Mouse (Mus musculus): ENCODE data around the gene R3hdm1. TPM values are rescaled to one million over a fixed set of nuclear protein-coding genes. Genes with fewer than 3 reads are reported as not detected.
"Not testable (repeated sequence)": the region's sequence is repeated elsewhere in the genome, so short reads cannot be mapped to it uniquely, and the experiment has no call there.

The R3hdm1 gene
- total RNA-seq, 1 experiment from 2014 or later: 41.9 TPM

- no peak; the same call in 1 of the 2 replicates for ATAC-seq (replicated peaks; ENCODE audit: insufficient number of reproducible peaks, low FRiP score, low TSS enrichment, poor library complexity, severe bottlenecking)
Measured at GRCm38 (mm10) chr1:128103520-128104088, 503 bp downstream of the R3hdm1 start.

GRCm38 (mm10) chr1:128120913-128121627 is 18.0 kb downstream of the R3hdm1 start:
- no peak for ATAC-seq (replicated peaks; ENCODE audit: insufficient number of reproducible peaks, low FRiP score, low TSS enrichment, poor library complexity, severe bottlenecking)

GRCm38 (mm10) chr1:128136222-128136621 is 33.1 kb downstream of the R3hdm1 start:
- ATAC-seq (replicated peaks; ENCODE audit: insufficient number of reproducible peaks, low FRiP score, low TSS enrichment, poor library complexity, severe bottlenecking): not testable (repeated sequence)

GRCm38 (mm10) chr1:128141039-128141438 is 37.9 kb downstream of the R3hdm1 start:
- ATAC-seq (replicated peaks; ENCODE audit: insufficient number of reproducible peaks, low FRiP score, low TSS enrichment, poor library complexity, severe bottlenecking): no peak

DNA sequence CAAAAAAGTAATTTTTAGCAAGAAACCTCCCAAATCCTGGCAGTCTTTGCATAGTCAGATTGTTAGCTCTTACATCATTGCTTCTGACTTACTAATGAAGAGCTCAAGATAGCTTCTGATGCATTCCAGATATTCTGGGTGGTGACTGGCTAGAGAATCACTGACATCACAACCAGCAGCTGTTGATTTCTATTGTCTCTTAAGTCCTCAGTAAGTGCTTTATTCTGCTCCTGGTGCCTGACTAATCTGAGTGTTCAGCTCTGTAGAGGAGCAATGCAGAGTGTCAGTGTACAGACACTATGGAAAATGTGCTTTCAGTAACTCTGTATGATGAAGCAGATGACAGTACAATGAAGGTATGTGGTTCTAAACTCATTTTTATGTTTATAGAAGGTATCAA is 38.6 kb downstream of the R3hdm1 start:
- ATAC-seq (replicated peaks; ENCODE audit: insufficient number of reproducible peaks, low FRiP score, low TSS enrichment, poor library complexity, severe bottlenecking): no peak

GRCm38 (mm10) chr1:128166956-128167355 is 63.9 kb downstream of the R3hdm1 start:
- no peak for ATAC-seq (replicated peaks; ENCODE audit: insufficient number of reproducible peaks, low FRiP score, low TSS enrichment, poor library complexity, severe bottlenecking)

GRCm38 (mm10) chr1:128170104-128170503 is 67.0 kb downstream of the R3hdm1 start:
- no peak for ATAC-seq (replicated peaks; ENCODE audit: insufficient number of reproducible peaks, low FRiP score, low TSS enrichment, poor library complexity, severe bottlenecking)

DNA sequence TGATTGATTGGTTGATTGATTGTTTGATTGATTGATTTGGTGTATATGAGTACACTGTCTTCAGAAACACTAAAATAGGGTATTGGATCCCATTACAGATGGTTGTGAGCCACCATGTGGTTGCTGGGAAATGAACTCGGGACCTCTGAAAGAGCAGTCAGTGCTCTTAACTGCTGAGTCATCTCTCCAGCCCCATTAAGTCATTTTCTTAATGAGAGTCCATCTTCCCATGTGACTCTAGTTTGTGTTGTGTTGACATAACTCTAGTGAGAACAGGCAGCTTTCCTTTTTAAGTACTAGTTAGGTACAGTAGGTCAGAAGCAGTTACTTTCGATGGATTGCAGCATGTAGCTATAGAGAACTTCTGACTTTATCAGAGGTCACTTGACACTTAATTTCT is 88.3 kb downstream of the R3hdm1 start:
- no peak for ATAC-seq (replicated peaks; ENCODE audit: insufficient number of reproducible peaks, low FRiP score, low TSS enrichment, poor library complexity, severe bottlenecking)

- ATAC-seq (replicated peaks; ENCODE audit: insufficient number of reproducible peaks, low FRiP score, low TSS enrichment, poor library complexity, severe bottlenecking): no peak
Measured at GRCm38 (mm10) chr1:128192369-128192768, 89.3 kb downstream of the R3hdm1 start.

DNA sequence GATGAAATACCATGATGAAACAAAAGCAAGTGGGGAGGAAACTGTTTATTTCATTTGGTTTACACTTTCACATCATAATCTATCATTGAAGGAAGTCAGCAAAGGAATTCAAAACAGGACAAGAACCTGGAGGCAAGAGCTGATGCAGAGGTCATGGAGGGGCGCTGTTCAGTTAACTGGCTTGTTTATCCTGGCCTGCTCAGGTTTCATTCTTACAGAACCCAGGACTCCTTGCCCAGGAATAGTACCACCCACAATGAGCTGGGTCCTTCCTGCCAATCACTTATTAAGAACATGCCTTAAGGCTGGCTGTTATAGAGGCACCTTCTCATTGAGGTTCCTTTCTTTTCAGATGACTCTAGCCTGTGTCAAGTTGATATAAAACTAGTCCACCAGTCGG is 90.9 kb downstream of the R3hdm1 start:
- ATAC-seq (replicated peaks; ENCODE audit: insufficient number of reproducible peaks, low FRiP score, low TSS enrichment, poor library complexity, severe bottlenecking): no peak

DNA sequence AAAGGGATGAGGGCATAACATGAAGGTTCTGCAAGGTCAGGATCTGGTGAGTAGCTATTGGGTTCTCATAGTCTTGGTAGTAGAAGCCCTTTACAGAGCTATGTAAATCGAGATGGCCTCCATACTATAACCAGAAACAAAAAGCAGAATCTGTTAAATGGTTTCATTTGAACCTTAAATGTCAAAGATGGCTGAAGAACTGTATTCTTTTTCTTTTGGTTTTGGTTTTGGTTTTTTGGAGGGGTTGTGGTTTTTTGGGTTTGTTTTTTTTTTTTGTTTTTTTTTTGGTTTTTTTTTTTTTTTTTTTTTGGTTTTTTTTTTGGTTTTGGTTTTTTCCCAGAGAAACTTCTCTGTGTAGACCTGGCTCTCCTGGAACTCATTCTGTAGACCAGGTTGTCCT is 94.3 kb downstream of the R3hdm1 start:
- no peak for ATAC-seq (replicated peaks; ENCODE audit: insufficient number of reproducible peaks, low FRiP score, low TSS enrichment, poor library complexity, severe bottlenecking)

- no peak for ATAC-seq (replicated peaks; ENCODE audit: insufficient number of reproducible peaks, low FRiP score, low TSS enrichment, poor library complexity, severe bottlenecking)
Measured at GRCm38 (mm10) chr1:128213261-128213660, 110.2 kb downstream of the R3hdm1 start.

DNA sequence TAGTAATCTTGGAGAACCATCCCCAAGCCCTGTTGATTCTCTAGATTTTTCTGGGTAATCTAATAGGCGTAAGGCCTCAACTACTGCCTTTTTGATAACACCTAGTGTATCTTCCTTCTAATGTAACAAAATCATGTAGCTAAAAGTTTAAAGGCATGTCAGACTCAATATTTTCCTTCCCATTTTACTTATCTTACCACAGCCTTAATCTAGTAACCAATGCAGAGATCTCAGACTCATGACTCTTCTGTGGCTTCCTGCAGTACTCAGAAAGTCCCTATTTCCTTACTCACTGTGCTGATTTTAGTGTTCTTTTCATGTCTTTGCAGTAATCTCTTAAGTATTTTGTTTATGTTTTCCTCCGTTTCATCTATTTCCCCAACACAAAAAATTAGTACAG is 118.8 kb downstream of the R3hdm1 start:
- no peak for ATAC-seq (replicated peaks; ENCODE audit: insufficient number of reproducible peaks, low FRiP score, low TSS enrichment, poor library complexity, severe bottlenecking)

- ATAC-seq (replicated peaks; ENCODE audit: insufficient number of reproducible peaks, low FRiP score, low TSS enrichment, poor library complexity, severe bottlenecking): no peak
Measured at GRCm38 (mm10) chr1:128223304-128223703, 120.2 kb downstream of the R3hdm1 start.

- ATAC-seq (replicated peaks; ENCODE audit: insufficient number of reproducible peaks, low FRiP score, low TSS enrichment, poor library complexity, severe bottlenecking): no peak
Measured at GRCm38 (mm10) chr1:128235181-128235580, 132.1 kb downstream of the R3hdm1 start.

GRCm38 (mm10) chr1:128243627-128243995 is 140.5 kb downstream of the R3hdm1 start, which contains the start of gene Ubxn4:
Gene Ubxn4 (plus strand): TSS chr1:128243964.
- ATAC-seq (replicated peaks; ENCODE audit: insufficient number of reproducible peaks, low FRiP score, low TSS enrichment, poor library complexity, severe bottlenecking): no peak

- peak; percentile 97 for ATAC-seq (replicated peaks; ENCODE audit: insufficient number of reproducible peaks, low FRiP score, low TSS enrichment, poor library complexity, severe bottlenecking)
Measured at GRCm38 (mm10) chr1:128243996-128244726, 141.1 kb downstream of the R3hdm1 start.

GRCm38 (mm10) chr1:128244727-128245355 is 141.7 kb downstream of the R3hdm1 start:
- ATAC-seq (replicated peaks; ENCODE audit: insufficient number of reproducible peaks, low FRiP score, low TSS enrichment, poor library complexity, severe bottlenecking): peak; percentile 12; the same call in 1 of the 2 replicates

DNA sequence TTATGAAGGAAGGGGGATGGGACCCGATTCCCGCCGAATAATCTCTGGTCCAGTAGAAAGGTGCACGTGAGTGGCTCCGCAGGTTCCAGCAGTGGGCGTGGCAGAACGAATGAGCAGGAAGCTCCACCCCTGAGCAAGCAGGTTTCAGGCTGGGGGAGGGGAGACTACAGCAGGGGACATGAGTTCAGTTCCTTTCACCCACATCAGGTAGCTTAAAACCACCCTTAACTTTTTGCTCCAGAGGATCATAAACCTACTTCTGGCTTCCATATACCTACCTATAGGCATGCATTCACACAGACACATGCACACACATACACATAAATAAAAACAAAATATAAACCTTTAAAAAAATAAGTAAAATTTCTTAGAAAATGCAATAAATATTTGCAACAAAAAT is 164.0 kb downstream of the R3hdm1 start:
- ATAC-seq (replicated peaks; ENCODE audit: insufficient number of reproducible peaks, low FRiP score, low TSS enrichment, poor library complexity, severe bottlenecking): not testable (repeated sequence)

All from monocyte, adult 5-6 weeks (primary cell).